Mouse (Mus musculus) lung, adult 2 months (tissue): ENCODE results near the gene Higd1a.

Experiments used
- CTCF ChIP-seq: fragments of 200-500 bp; IDR thresholded peaks from 2 replicates; pipeline ENCODE4 v1.5.1; 2011; ENCODE audit warnings: mild to moderate bottlenecking, low read length, control low read depth; ENCODE audit not compliant: insufficient read depth
- POLR2A ChIP-seq: fragments of 200-500 bp; IDR thresholded peaks from 2 replicates; pipeline ENCODE4 v1.6.1; 2011; ENCODE audit warnings: low read depth, mild to moderate bottlenecking, control low read depth, low read length, borderline replicate concordance; ENCODE audit errors: extremely low read depth

DNA sequence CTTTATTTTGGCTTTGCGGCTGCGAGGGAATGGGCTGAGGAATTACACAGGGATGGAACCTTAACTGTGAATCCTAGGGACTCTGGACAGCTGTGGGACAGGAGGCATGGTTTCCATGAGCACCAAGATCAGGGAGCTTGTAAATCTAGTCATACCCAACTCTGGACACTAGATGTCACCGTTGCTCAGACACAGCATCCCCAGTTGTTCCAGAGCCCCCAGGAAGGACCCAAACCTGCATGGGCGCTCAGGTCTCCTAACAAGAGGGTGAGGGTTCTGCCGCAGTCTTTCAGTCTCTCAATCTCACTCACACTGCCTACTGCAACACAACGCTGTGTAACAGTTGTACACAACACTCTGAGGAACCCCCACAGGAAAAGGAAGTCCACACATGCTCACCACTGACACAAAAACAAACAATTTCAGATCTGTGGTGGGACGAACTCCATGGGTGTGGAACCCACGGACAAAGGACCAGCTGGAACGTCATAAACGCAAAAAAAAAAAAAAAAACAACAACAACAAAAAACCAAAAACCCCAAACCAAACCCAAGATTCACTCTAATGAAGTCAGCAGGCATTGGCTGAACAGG is 11.5 kb downstream of the Higd1a start:
- no peak for TF ChIP-seq POLR2A
- peak; percentile 69 for TF ChIP-seq CTCF
